Mouse (Mus musculus): ENCODE data around the gene Plekha7.

DNA sequence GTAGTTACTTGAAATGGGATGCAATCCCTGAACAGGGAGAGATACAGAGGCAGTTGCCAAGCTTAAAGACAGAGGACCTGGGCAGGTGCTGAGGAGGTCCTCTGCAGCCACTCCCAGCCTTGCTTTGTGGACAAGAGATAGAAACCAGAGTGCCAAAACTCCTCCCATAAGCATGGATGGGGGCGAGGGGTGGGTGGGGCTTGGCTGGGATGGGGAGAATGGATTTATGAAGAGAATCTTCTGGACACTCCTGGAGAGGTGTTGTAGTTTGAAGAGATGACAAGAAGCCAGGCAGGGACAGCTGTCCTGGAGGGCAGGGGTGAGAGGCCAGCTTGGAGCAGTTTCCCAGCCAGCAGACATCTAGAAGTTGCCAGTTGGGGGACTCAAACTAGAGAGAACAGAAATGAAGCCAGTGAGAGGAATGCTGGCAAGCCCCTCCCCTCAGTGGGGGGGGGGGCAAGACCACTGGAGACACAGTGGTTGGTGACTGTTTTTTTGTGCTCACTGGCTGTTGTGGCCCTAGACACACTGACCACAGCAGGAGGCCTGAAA lies 188.8 kb downstream of the Plekha7 start:
- TF ChIP-seq CTCF (IDR thresholded peaks at IDR 0.05; ENCODE audit: control insufficient read depth, insufficient read depth, low read length) (no peak), POLR2A (IDR thresholded peaks at IDR 0.05; ENCODE audit: borderline replicate concordance, control insufficient read depth, low read depth, low read length) (no peak)

Data from bone marrow, adult 2 months (tissue).